ENCODE assay signal across 11 mouse cellular contexts in the genomic region with DNA sequence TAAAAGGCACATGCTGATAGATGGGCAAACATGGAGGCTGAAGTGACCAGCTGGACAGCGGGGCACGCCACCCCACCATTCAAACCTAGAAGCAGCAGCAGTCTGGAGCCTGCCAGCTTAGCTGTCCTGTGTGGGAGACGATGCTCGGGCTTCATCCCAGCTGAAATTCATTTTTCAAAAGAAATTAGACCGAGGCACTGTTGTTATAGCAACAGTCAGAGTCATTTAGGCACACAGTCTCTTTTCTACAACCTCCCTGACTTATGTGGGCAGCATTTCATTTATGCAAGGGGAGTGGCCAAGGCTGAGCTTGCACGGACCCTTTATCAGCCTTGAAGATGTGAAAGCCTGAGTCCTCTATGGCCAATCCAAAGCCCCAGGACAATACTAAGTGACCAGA.
DNase-seq lines count a peak whose midpoint lies in the region; ATAC-seq and TF ChIP-seq lines count a peak whose summit lies in the region.
"Had no signal": no experiment of that assay in that cellular context is flagged by ENCODE, and none has a peak within 500 bp of the region (broad histone marks: within the 10 kb centered on the region; RNA-seq: fewer than 3 reads in every experiment).

No protein-coding gene starts in this region.

- no peaks in the 10 kb centered on the region for H3K36me3 ChIP-seq in hindbrain, embryonic 12.5 days
- H3K36me3 ChIP-seq in midbrain, embryonic 16.5 days (ENCODE audit: control insufficient read depth, insufficient read depth, low read length) = no peaks in the 10 kb centered on the region
- H3K36me3 ChIP-seq in heart, embryonic 12.5 days = no peaks in the 10 kb centered on the region

- H3K27me3 ChIP-seq in hindbrain, embryonic 12.5 days = no peaks in the 10 kb centered on the region
- H3K27me3 ChIP-seq in midbrain, embryonic 16.5 days (ENCODE audit: control insufficient read depth, insufficient read depth, low read depth, low read length) = no peaks in the 10 kb centered on the region
- H3K27me3 ChIP-seq in heart, embryonic 12.5 days (replicated peaks) = no peaks in the 10 kb centered on the region

- no peak overlapping the region for H3K4me3 ChIP-seq in gastrocnemius, adult 2 months
- no peak overlapping the region for H3K4me3 ChIP-seq in hindbrain, embryonic 12.5 days
- no peak overlapping the region for H3K4me3 ChIP-seq in midbrain, embryonic 16.5 days (ENCODE audit: low read depth, low read length)
- no peak overlapping the region for H3K4me3 ChIP-seq in heart, embryonic 12.5 days

- DNase-seq in gastrocnemius, adult 2 months = no peak
- no peak for DNase-seq in gastrocnemius, adult 18-20 months (ENCODE audit: low spot score)
- DNase-seq in brain, adult 2 months (ENCODE audit: low read depth, low spot score) = peak; percentile 75
- DNase-seq in adrenal gland, postnatal 36 days = no peak
- no peak for DNase-seq in urinary bladder, postnatal 10 days (ENCODE audit: low spot score)
- DNase-seq: B cell, adult 2 months; heart, adult 18-20 months; liver, postnatal 0 days had no signal

- H3K27ac ChIP-seq in gastrocnemius, adult 2 months = peak overlapping the region; percentile 66
- H3K27ac ChIP-seq in hindbrain, embryonic 12.5 days = peak overlapping the region; percentile 71
- H3K27ac ChIP-seq in midbrain, embryonic 16.5 days (ENCODE audit: low read length) = peak overlapping the region; percentile 81
- no peak overlapping the region for H3K27ac ChIP-seq in heart, embryonic 12.5 days (ENCODE audit: poor library complexity, severe bottlenecking)

- intact Hi-C loops in gastrocnemius, adult 2 months (cut with DNase I) = no loop called here

- no peak overlapping the region; the same call in 1 of the 2 replicates for H3K4me2 ChIP-seq in hindbrain, embryonic 12.5 days (replicated peaks)
- peak overlapping the region; percentile 18; the same call in 1 of the 2 replicates for H3K4me2 ChIP-seq in midbrain, embryonic 16.5 days (ENCODE audit: low read length)
- no peak overlapping the region for H3K4me2 ChIP-seq in heart, embryonic 12.5 days

- H3K4me1 ChIP-seq in hindbrain, embryonic 12.5 days = peaks cover 41% of the 10 kb centered on the region
- peaks cover 34% of the 10 kb centered on the region for H3K4me1 ChIP-seq in midbrain, embryonic 16.5 days (ENCODE audit: control insufficient read depth, insufficient read depth, low read length)
- peaks cover 27% of the 10 kb centered on the region for H3K4me1 ChIP-seq in heart, embryonic 12.5 days (replicated peaks)

- no peaks in the 10 kb centered on the region for H3K9me3 ChIP-seq in hindbrain, embryonic 12.5 days (replicated peaks)
- H3K9me3 ChIP-seq in midbrain, embryonic 16.5 days (replicated peaks; ENCODE audit: control insufficient read depth, low read length, poor library complexity, severe bottlenecking) = no peaks in the 10 kb centered on the region
- no peaks in the 10 kb centered on the region for H3K9me3 ChIP-seq in heart, embryonic 12.5 days (replicated peaks)

- H3K9ac ChIP-seq in hindbrain, embryonic 12.5 days = no peak overlapping the region
- H3K9ac ChIP-seq in midbrain, embryonic 16.5 days (ENCODE audit: low read depth, low read length) = peak overlapping the region; percentile 47; the same call in 1 of the 2 replicates
- no peak overlapping the region for H3K9ac ChIP-seq in heart, embryonic 12.5 days
- H3K9ac ChIP-seq: liver, postnatal 0 days had no signal

- 36% methylated on average over 6 of the region's 6 CpGs for WGBS in hindbrain, embryonic 12.5 days
- 31% methylated on average over 6 of the region's 6 CpGs for WGBS in midbrain, embryonic 16.5 days
- 74% methylated on average over 6 of the region's 6 CpGs for WGBS in heart, embryonic 12.5 days

- TF ChIP-seq CTCF in gastrocnemius, adult 2 months (IDR thresholded peaks at IDR 0.05) = no peak

- peak; percentile 49 for ATAC-seq in hindbrain, embryonic 12.5 days (ENCODE audit: low FRiP score)
- peak; percentile 66 for ATAC-seq in midbrain, embryonic 16.5 days
- ATAC-seq in heart, embryonic 12.5 days (ENCODE audit: insufficient number of reproducible peaks, low FRiP score) = no peak
- ATAC-seq: liver, postnatal 0 days had no signal
